Mouse (Mus musculus) MEL (cell line): ENCODE results near the gene Oip5. TPM values are rescaled to one million over a fixed set of nuclear protein-coding genes. Genes with fewer than 3 reads are reported as not detected.
"Not testable (repeated sequence)": the region's sequence is repeated elsewhere in the genome, so short reads cannot be mapped to it uniquely, and the experiment has no call there.

ENCODE experiments used
- DNase-seq: peaks from one replicate; pipeline ENCODE4 v3.0.0; 2011; ENCODE audit warnings: low read depth, low spot score
- H3K27ac ChIP-seq: 2 replicates; pipeline ENCODE4 v1.5.1; 2012; ENCODE audit warnings: low read depth, mild to moderate bottlenecking, control low read depth, low read length, moderate library complexity; ENCODE audit not compliant: control insufficient read depth
- H3K27me3 ChIP-seq, 2 experiments: fragments of 150-350 bp in 1 of 2; sonication (generic) in 1 of 2; 2 replicates each; pipeline ENCODE4 v1.6.1; 2012; ENCODE audit warnings: low read length in 2 of 2, mild to moderate bottlenecking in 2 of 2, improper control_type of control experiment in 1 of 2, moderate library complexity in 1 of 2; ENCODE audit not compliant: insufficient read depth in 2 of 2, control insufficient read depth in 1 of 2
- H3K36me3 ChIP-seq, 2 experiments: 2 replicates each; pipeline ENCODE4 v1.6.1; 2012 to 2014; ENCODE audit warnings: low read length in 2 of 2, improper control_type of control experiment in 1 of 2, inconsistent platforms in 1 of 2, mild to moderate bottlenecking in 1 of 2; ENCODE audit not compliant: insufficient read depth in 2 of 2, control insufficient read depth in 1 of 2
- H3K4me1 ChIP-seq, 2 experiments: fragments of 150-350 bp in 1 of 2; sonication (generic) in 1 of 2; 2 replicates each; pipeline ENCODE4 v1.6.1; 2012; ENCODE audit warnings: low read length in 2 of 2, improper control_type of control experiment in 1 of 2, mild to moderate bottlenecking in 1 of 2; ENCODE audit not compliant: insufficient read depth in 2 of 2, control insufficient read depth in 1 of 2
- H3K4me3 ChIP-seq, 2 experiments: fragments of 150-350 bp in 1 of 2; sonication (generic) in 1 of 2; 2 replicates each; pipeline ENCODE4 v1.5.1; 2012; ENCODE audit warnings: low read depth in 2 of 2, low read length in 2 of 2, mild to moderate bottlenecking in 2 of 2, moderate library complexity in 2 of 2, control low read depth in 1 of 2, improper control_type of control experiment in 1 of 2; ENCODE audit not compliant: control insufficient read depth in 1 of 2, insufficient read depth in 1 of 2
- H3K79me2 ChIP-seq: 2 replicates; pipeline ENCODE4 v1.6.1; 2012; ENCODE audit warnings: mild to moderate bottlenecking, low read length, moderate library complexity; ENCODE audit not compliant: control insufficient read depth, poor library complexity, insufficient read depth
- H3K9ac ChIP-seq: 2 replicates; pipeline ENCODE4 v1.6.1; 2012; ENCODE audit warnings: low read depth, mild to moderate bottlenecking, control low read depth, low read length, moderate library complexity; ENCODE audit not compliant: control insufficient read depth, poor library complexity, severe bottlenecking
- H3K9me3 ChIP-seq: fragments of 150-350 bp; sonication (generic); replicated peaks from 2 replicates; pipeline ENCODE4 v1.6.1; 2012; ENCODE audit warnings: mild to moderate bottlenecking, low read length, improper control_type of control experiment, moderate library complexity; ENCODE audit not compliant: insufficient read depth
- CHD2 ChIP-seq: IDR thresholded peaks from 2 replicates; pipeline ENCODE4 v1.6.1; 2011; ENCODE audit warnings: low read length, improper control_type of control experiment
- ELF1 ChIP-seq: IDR thresholded peaks from 2 replicates; pipeline ENCODE4 v1.6.1; 2014; ENCODE audit warnings: low read depth, mild to moderate bottlenecking, inconsistent platforms, low read length, improper control_type of control experiment, moderate library complexity
- EP300 ChIP-seq, 2 experiments: IDR thresholded peaks; 2 replicates each; pipeline ENCODE4 v1.6.1; 2011; ENCODE audit warnings: improper control_type of control experiment in 2 of 2, low read length in 2 of 2, low read depth in 1 of 2, mild to moderate bottlenecking in 1 of 2
- ETS1 ChIP-seq: IDR thresholded peaks from 2 replicates; pipeline ENCODE4 v1.6.1; 2012; ENCODE audit warnings: low read depth, mild to moderate bottlenecking, inconsistent platforms, low read length, improper control_type of control experiment, moderate library complexity
- GATA1 ChIP-seq: IDR thresholded peaks from 2 replicates; pipeline ENCODE4 v1.6.1; 2011; ENCODE audit warnings: low read depth, low read length, improper control_type of control experiment
- JUND ChIP-seq: IDR thresholded peaks from 2 replicates; pipeline ENCODE4 v1.6.1; 2011; ENCODE audit warnings: low read depth, mild to moderate bottlenecking, improper control_type of control experiment, low read length
- KAT2A ChIP-seq: conservative IDR thresholded peaks from 2 replicates; pipeline ENCODE4 v1.6.1; 2012; ENCODE audit warnings: low read depth, low read length, improper control_type of control experiment, inconsistent platforms
- MAX ChIP-seq: IDR thresholded peaks from 2 replicates; pipeline ENCODE4 v1.6.1; 2011; ENCODE audit warnings: low read length, improper control_type of control experiment
- MAZ ChIP-seq: IDR thresholded peaks from 2 replicates; pipeline ENCODE4 v1.6.1; 2012; ENCODE audit warnings: low read depth, mild to moderate bottlenecking, inconsistent platforms, low read length, improper control_type of control experiment
- MEF2A ChIP-seq: IDR thresholded peaks from 2 replicates; pipeline ENCODE4 v1.6.1; 2014; ENCODE audit warnings: low read depth, mild to moderate bottlenecking, inconsistent platforms, low read length, improper control_type of control experiment; ENCODE audit not compliant: poor library complexity, insufficient replicate concordance, severe bottlenecking; ENCODE audit errors: extremely low read depth
- MYC ChIP-seq: IDR thresholded peaks from 2 replicates; pipeline ENCODE4 v1.6.1; 2011; ENCODE audit warnings: low read depth, mild to moderate bottlenecking, low read length, improper control_type of control experiment, moderate library complexity
- NELFE ChIP-seq: IDR thresholded peaks from 2 replicates; pipeline ENCODE4 v1.6.1; 2011; ENCODE audit warnings: low read depth, low read length, improper control_type of control experiment
- RCOR1 ChIP-seq: IDR thresholded peaks from 2 replicates; pipeline ENCODE4 v1.6.1; 2012; ENCODE audit warnings: low read depth, mild to moderate bottlenecking, inconsistent platforms, low read length, improper control_type of control experiment
- TAL1 ChIP-seq: IDR thresholded peaks from 2 replicates; pipeline ENCODE4 v1.6.1; 2012; ENCODE audit warnings: mild to moderate bottlenecking, inconsistent platforms, low read length, moderate library complexity, mixed read lengths
- TCF12 ChIP-seq: IDR thresholded peaks from 2 replicates; pipeline ENCODE4 v1.6.1; 2014; ENCODE audit warnings: low read depth, mild to moderate bottlenecking, inconsistent platforms, low read length, improper control_type of control experiment, moderate library complexity
- UBTF ChIP-seq: IDR thresholded peaks from 2 replicates; pipeline ENCODE4 v1.6.1; 2012; ENCODE audit warnings: low read depth, mild to moderate bottlenecking, inconsistent platforms, low read length, improper control_type of control experiment, moderate library complexity, borderline replicate concordance; ENCODE audit not compliant: insufficient read depth
- ZKSCAN1 ChIP-seq: IDR thresholded peaks from 2 replicates; pipeline ENCODE4 v1.6.1; 2012; ENCODE audit warnings: low read depth, mild to moderate bottlenecking, inconsistent platforms, low read length, improper control_type of control experiment, moderate library complexity
- ZMIZ1 ChIP-seq: IDR thresholded peaks from 2 replicates; pipeline ENCODE4 v1.6.1; 2012; ENCODE audit warnings: low read depth, mild to moderate bottlenecking, inconsistent platforms, low read length, improper control_type of control experiment, moderate library complexity
- polyA plus RNA-seq, 2 experiments: library from polyadenylated mRNA; stranded (reverse) in 1 of 2; unstranded in 1 of 2; fragments of >175 nt in 1 of 2; fragments of >200 nt in 1 of 2; gene quantifications; 2 replicates each; pipeline versions ENCODE4 v1.2.1 to v1.2.4; 2012; ENCODE audit warnings: low replicate concordance in 2 of 2, low read depth in 1 of 2; ENCODE audit not compliant: insufficient read length in 2 of 2, insufficient read depth in 1 of 2, missing spikeins in 1 of 2
- total RNA-seq: library from RNA; depleted of rRNA; stranded (reverse); fragments of 300-350 nt; gene quantifications from 2 replicates; pipeline ENCODE4 v1.2.3, GENCODE M21; 2012

The Oip5 gene
- total and polyA plus RNA-seq, 3 experiments = 18.1 to 29.6 TPM; not detected in 1

DNA sequence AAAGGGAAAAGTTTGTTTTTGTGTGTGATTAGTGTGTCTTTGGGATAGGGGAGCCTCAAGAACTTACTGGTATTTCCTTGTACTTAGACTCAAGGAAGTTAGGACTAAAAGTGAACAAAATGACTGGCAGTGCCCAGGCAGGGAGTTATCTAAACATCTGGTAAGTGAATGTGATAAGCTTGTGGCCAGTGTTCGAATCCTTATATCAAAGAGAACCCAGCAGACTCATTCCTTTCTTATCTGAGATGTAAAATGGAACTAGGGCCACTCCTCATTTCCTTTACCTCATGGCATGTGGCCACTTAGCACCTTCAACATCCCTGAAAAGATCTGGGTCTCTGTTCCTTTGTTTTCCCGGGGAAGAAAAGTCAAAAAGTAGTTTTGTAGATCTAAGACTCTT, 14.4 kb downstream of the Oip5 start:
- Histone ChIP-seq H3K36me3 (peaks cover 37 to 61% of the 10 kb centered on the region in 2 experiments), H3K79me2 (peaks cover 6% of the 10 kb centered on the region; the same call in 1 of the 2 replicates), H3K9me3 (no peaks in the 10 kb centered on the region), H3K9ac (no peak overlapping the region), H3K27me3 (no peaks in the 10 kb centered on the region), H3K4me3 (no peak overlapping the region), H3K4me1 (peaks cover 24 to 34% of the 10 kb centered on the region in 2 experiments), H3K27ac (peak overlapping the region; percentile 26)
- DNase-seq = peak; percentile 30
- TF ChIP-seq KAT2A (no peak), GATA1 (peak; percentile 81), NELFE (no peak), MAX (no peak), TCF12 (peak; percentile 81), ETS1 (peak; percentile 63), CHD2 (no peak), TAL1 (peak; percentile 32; the same call in 1 of the 2 replicates), ZKSCAN1 (no peak), MYC (no peak), UBTF (no peak), RCOR1 (peak; percentile 59; the same call in 1 of the 2 replicates), EP300 (IDR thresholded peaks at IDR 0.05; ENCODE audit: low read depth in 1 of 2, low read length in 2 of 2) (peak; percentile 78 to 81)

DNA sequence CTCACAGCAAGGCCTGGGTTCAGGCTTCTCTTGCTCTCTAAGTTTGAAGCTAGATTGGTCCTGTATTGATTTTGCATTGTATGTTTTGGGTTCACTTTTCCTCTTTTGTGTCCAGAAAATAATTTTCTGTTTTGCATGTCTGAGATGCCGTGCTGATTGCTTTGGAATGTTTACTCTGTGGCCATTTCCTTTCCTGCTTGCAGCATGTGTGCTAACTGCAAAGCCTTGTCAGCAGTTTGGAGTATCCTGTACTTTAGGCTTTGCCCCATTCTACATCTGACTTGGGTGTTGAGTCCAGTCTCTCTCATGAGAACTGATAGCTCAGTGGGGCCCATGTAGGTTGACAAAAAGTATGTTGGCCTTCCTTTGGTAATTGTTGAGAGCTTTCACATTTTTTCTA, 15.8 kb downstream of the Oip5 start:
- H3K27ac ChIP-seq = no peak overlapping the region
- H3K36me3 ChIP-seq = peaks cover 44 to 54% of the 10 kb centered on the region in 2 experiments
- H3K4me1 ChIP-seq = peaks cover 21 to 32% of the 10 kb centered on the region in 2 experiments
- peaks cover 10% of the 10 kb centered on the region; the same call in 1 of the 2 replicates for H3K79me2 ChIP-seq
- no peak overlapping the region for H3K9ac ChIP-seq
- no peak overlapping the region for H3K4me3 ChIP-seq
- no peak for TF ChIP-seq RCOR1
- TF ChIP-seq TAL1 = no peak
- no peak for TF ChIP-seq MAZ
- TF ChIP-seq ZKSCAN1 = no peak
- no peak for TF ChIP-seq ELF1
- no peak for TF ChIP-seq JUND
- no peak for TF ChIP-seq MAX
- no peak for TF ChIP-seq MEF2A
- no peak for TF ChIP-seq ZMIZ1
- TF ChIP-seq EP300 (IDR thresholded peaks at IDR 0.05; ENCODE audit: low read depth in 1 of 2, low read length in 2 of 2) = no peak
- DNase-seq = no peak
- no peaks in the 10 kb centered on the region for H3K27me3 ChIP-seq
- H3K9me3 ChIP-seq = no peaks in the 10 kb centered on the region

DNA sequence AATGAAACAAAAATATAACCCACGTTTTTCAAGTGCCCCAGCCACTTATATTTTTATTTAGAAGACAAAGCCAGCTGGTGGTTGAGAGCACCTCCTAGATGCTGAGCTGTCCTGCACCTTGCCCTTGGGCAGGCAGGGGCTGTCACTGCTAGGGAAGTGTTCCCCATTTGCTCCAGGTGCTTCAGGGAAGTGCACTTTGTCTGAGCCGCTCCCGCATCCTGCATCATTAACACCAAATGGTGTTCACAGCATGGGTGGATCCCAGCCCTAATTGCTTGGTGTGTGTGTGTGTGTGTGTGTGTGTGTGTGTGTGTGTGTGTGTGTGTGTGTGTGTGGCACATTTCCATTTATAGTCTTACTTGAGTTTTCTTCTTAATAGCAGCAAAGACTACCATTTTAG, 16.7 kb downstream of the Oip5 start:
- DNase-seq, H3K9ac ChIP-seq, H3K4me3 ChIP-seq, H3K9me3 ChIP-seq, H3K27ac ChIP-seq, H3K27me3 ChIP-seq: not testable (repeated sequence)
- peaks cover 11% of the 10 kb centered on the region; the same call in 1 of the 2 replicates for H3K79me2 ChIP-seq
- peaks cover 44 to 45% of the 10 kb centered on the region in 2 experiments for H3K36me3 ChIP-seq
- H3K4me1 ChIP-seq = peaks cover 16 to 27% of the 10 kb centered on the region in 2 experiments
